Mouse (Mus musculus) megakaryocyte, embryonic 14.5 days (primary cell): ENCODE data around the gene Mrpl45.
"Not testable (repeated sequence)": the region's sequence is repeated elsewhere in the genome, so short reads cannot be mapped to it uniquely, and the experiment has no call there.

Experiments
- FLI1 ChIP-seq: IDR thresholded peaks from 2 replicates; pipeline ENCODE4 v1.6.1; 2012; ENCODE audit warnings: low read length, inconsistent platforms, mixed read lengths
- GATA1 ChIP-seq: IDR thresholded peaks from 3 replicates; pipeline ENCODE4 v1.6.1; 2012; ENCODE audit warnings: mixed read lengths, low read length, inconsistent platforms, borderline replicate concordance

- not testable (repeated sequence) for TF ChIP-seq GATA1, FLI1
Observed at GRCm38 (mm10) chr11:97321894-97322600, 6.5 kb downstream of the Mrpl45 start.
